Mouse (Mus musculus): ENCODE measurements at regions not wholly inside any gene's neighbourhood (a gene's known extent, or its start where the extent isn't known, plus 50 kb on each side); places are given as distances from the start of the nearest gene placed in this dataset.

DNA sequence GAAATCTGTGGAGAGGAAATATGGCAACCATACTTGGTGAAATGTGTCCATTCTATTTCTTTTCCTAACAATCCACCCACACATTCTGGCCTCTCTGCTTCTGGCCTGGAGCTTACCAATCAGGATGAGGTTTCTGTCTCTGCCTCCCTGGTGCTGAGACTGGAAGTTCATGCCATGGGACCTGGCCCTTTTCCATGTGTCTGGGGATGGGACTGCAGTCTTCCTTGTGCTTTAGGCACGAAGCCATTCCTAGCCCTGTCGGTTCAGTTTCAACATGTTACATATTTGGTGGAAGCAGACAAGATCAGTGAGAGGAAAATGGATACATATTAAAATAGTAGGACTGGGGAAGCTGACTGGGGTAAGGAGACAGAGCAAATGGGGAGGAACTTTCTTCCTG, 100.2 kb upstream of the Tcerg1l start:
- WGBS (ENCODE audit: insufficient replicate concordance): 25% methylated on average over 2 of the region's 2 CpGs
- H3K36me3 ChIP-seq (ENCODE audit: control insufficient read depth, insufficient read depth): no peaks in the 10 kb centered on the region
- H3K9ac ChIP-seq (ENCODE audit: low read depth, low read length): no peak overlapping the region
- no peaks in the 10 kb centered on the region for H3K27me3 ChIP-seq (ENCODE audit: control insufficient read depth, insufficient read depth, low read depth, low read length)
- H3K4me3 ChIP-seq (ENCODE audit: low read depth, low read length): no peak overlapping the region
- ATAC-seq (ENCODE audit: low read depth): no peak
- no peaks in the 10 kb centered on the region for H3K4me1 ChIP-seq (ENCODE audit: control insufficient read depth, low read depth, low read length)
- no peak overlapping the region for H3K4me2 ChIP-seq (ENCODE audit: low read depth, low read length)
- H3K9me3 ChIP-seq (replicated peaks; ENCODE audit: control insufficient read depth, low read length): no peaks in the 10 kb centered on the region
- no peak overlapping the region for H3K27ac ChIP-seq (ENCODE audit: low read length)

DNA sequence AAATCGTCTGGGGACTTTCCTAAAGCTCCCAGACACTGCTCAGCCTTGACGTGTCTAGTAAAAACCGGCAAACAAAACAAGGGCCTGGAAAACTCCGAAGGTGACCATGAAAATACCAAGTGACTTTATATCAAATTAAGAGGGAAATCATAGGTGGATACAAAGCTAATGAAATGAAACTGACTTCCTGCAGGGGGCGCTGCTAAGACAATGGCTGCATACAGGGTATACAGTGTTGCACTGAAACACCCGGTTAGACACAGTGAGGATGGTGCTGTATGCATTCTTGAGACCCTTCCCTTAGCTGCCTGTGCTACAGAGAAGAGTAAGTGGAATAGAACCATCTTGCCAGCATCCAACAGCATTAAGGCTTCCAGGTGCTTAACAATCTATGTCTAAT, 99.7 kb upstream of the Tcerg1l start:
- no peaks in the 10 kb centered on the region for H3K4me1 ChIP-seq (ENCODE audit: control insufficient read depth, low read depth, low read length)
- no peaks in the 10 kb centered on the region for H3K36me3 ChIP-seq (ENCODE audit: control insufficient read depth, insufficient read depth)
- H3K4me2 ChIP-seq (ENCODE audit: low read depth, low read length): no peak overlapping the region
- H3K4me3 ChIP-seq (ENCODE audit: low read depth, low read length): no peak overlapping the region
- H3K9ac ChIP-seq (ENCODE audit: low read depth, low read length): no peak overlapping the region
- no peak overlapping the region for H3K27ac ChIP-seq (ENCODE audit: low read length)
- 38% methylated on average over 6 of the region's 6 CpGs for WGBS (ENCODE audit: insufficient replicate concordance)
- no peak for ATAC-seq (ENCODE audit: low read depth)
- H3K27me3 ChIP-seq (ENCODE audit: control insufficient read depth, insufficient read depth, low read depth, low read length): no peaks in the 10 kb centered on the region
- H3K9me3 ChIP-seq (replicated peaks; ENCODE audit: control insufficient read depth, low read length): no peaks in the 10 kb centered on the region

DNA sequence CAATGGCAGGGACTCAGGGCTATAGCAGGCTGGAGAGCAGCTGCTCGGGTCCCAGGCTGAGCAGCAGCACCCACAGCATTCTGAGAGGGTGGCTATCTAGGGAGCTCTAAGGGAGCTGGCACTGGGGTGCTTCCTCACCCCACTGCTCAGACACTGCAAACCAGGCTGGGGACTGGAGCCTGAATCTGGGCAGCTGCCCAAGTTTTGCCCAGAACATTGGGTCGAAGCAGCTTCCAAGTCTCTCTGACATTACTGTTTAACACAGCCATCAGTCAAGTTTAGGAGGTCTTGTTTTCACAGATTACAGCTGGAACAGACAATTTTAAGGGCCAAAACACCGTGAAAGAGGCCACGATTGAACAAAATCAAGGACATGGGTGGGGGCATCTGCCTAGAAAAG, 96.1 kb upstream of the Tcerg1l start:
- Histone ChIP-seq H3K9me3 (replicated peaks; ENCODE audit: control insufficient read depth, low read length) (no peaks in the 10 kb centered on the region), H3K9ac (ENCODE audit: low read depth, low read length) (no peak overlapping the region), H3K4me1 (ENCODE audit: control insufficient read depth, low read depth, low read length) (no peaks in the 10 kb centered on the region), H3K36me3 (ENCODE audit: control insufficient read depth, insufficient read depth) (no peaks in the 10 kb centered on the region), H3K4me3 (ENCODE audit: low read depth, low read length) (no peak overlapping the region), H3K27ac (ENCODE audit: low read length) (no peak overlapping the region), H3K27me3 (ENCODE audit: control insufficient read depth, insufficient read depth, low read depth, low read length) (no peaks in the 10 kb centered on the region), H3K4me2 (ENCODE audit: low read depth, low read length) (no peak overlapping the region)
- WGBS (ENCODE audit: insufficient replicate concordance): 52% methylated on average over 4 of the region's 4 CpGs
- no peak for ATAC-seq (ENCODE audit: low read depth)

DNA sequence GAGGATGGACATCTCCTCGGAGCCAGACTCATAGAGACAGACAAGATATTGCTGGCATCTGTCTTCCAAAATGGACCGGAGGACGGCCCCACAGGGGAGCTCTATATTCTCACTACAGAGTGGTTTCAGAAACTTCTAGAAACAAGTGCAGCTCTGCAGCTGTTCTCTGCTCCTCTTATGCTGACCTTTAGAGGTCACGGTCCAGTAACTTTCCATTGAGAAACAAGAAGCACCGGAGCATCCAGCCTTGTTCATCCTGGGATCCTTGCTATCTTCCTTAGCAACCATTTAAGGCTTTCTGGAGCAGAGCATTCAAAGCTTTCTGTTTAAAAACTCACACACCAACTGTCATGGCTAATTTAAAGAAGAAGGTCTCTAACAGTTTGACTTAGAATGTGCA, 94.7 kb upstream of the Tcerg1l start:
- Histone ChIP-seq H3K4me3 (ENCODE audit: low read depth, low read length) (no peak overlapping the region), H3K27me3 (ENCODE audit: control insufficient read depth, insufficient read depth, low read depth, low read length) (no peaks in the 10 kb centered on the region), H3K4me2 (ENCODE audit: low read depth, low read length) (no peak overlapping the region), H3K36me3 (ENCODE audit: control insufficient read depth, insufficient read depth) (no peaks in the 10 kb centered on the region), H3K4me1 (ENCODE audit: control insufficient read depth, low read depth, low read length) (no peaks in the 10 kb centered on the region), H3K9me3 (replicated peaks; ENCODE audit: control insufficient read depth, low read length) (no peaks in the 10 kb centered on the region), H3K27ac (ENCODE audit: low read length) (no peak overlapping the region), H3K9ac (ENCODE audit: low read depth, low read length) (no peak overlapping the region)
- 62% methylated on average over 5 of the region's 5 CpGs for WGBS (ENCODE audit: insufficient replicate concordance)
- ATAC-seq (ENCODE audit: low read depth): no peak

DNA sequence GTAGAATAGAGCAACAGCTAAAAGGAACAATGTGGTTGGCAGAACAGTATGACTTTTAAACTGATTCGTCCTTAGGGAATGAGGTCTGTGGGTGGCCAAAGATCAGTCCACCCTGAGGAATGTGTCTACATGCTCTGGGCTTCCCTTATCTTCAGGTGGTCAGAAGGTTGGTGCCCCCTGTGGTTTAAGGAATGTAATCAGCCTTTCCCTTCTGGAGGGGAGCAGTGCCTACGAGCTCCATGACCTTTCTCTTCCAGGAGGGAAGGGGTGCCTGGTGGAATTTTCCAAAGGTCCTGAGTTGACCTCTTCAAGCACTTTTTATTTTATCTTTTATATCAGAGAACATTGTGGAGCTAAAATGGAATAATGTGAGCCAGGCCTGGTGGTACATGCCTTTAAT, 91.9 kb upstream of the Tcerg1l start:
- Histone ChIP-seq H3K36me3 (ENCODE audit: control insufficient read depth, insufficient read depth) (no peaks in the 10 kb centered on the region), H3K9ac (ENCODE audit: low read depth, low read length) (no peak overlapping the region), H3K27me3 (ENCODE audit: control insufficient read depth, insufficient read depth, low read depth, low read length) (no peaks in the 10 kb centered on the region), H3K4me3 (ENCODE audit: low read depth, low read length) (no peak overlapping the region), H3K4me1 (ENCODE audit: control insufficient read depth, low read depth, low read length) (no peaks in the 10 kb centered on the region), H3K27ac (ENCODE audit: low read length) (no peak overlapping the region), H3K9me3 (replicated peaks; ENCODE audit: control insufficient read depth, low read length) (no peaks in the 10 kb centered on the region), H3K4me2 (ENCODE audit: low read depth, low read length) (no peak overlapping the region)
- ATAC-seq (ENCODE audit: low read depth): no peak
- WGBS (ENCODE audit: insufficient replicate concordance): 63% methylated on average over 2 of the region's 2 CpGs

DNA sequence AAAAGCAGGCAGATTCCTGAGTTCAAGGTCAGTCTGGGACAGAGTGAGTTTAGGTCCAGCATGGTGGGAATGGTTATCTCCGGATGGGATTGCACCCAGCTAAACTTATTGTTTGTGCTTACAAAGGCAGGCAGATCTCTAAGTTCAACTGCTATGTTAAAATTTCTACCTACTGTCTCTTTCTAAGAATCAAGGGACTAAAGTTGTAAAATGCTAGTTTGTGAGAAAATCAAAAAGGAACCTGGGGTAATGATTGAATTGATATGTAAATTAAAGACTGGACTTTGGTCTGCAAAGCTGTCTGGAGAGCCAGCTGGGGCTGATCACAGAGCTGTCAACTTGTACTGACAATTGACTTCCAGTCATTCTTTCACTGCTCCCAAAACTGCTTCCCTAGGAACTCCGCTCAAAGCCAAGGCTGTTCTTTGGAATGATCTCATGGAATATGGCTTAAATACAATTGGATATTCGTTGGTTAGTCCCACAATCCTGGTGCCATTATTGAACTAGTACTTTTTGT, 90.7 kb upstream of the Tcerg1l start:
- Histone ChIP-seq H3K4me3 (ENCODE audit: low read depth, low read length) (no peak overlapping the region), H3K27me3 (ENCODE audit: control insufficient read depth, insufficient read depth, low read depth, low read length) (no peaks in the 10 kb centered on the region), H3K36me3 (ENCODE audit: control insufficient read depth, insufficient read depth) (no peaks in the 10 kb centered on the region), H3K4me2 (ENCODE audit: low read depth, low read length) (no peak overlapping the region), H3K9me3 (replicated peaks; ENCODE audit: control insufficient read depth, low read length) (no peaks in the 10 kb centered on the region), H3K27ac (ENCODE audit: low read length) (no peak overlapping the region), H3K9ac (ENCODE audit: low read depth, low read length) (no peak overlapping the region), H3K4me1 (ENCODE audit: control insufficient read depth, low read depth, low read length) (no peaks in the 10 kb centered on the region)
- WGBS (ENCODE audit: insufficient replicate concordance): 49% methylated on average over 3 of the region's 3 CpGs
- ATAC-seq (ENCODE audit: low read depth): no peak

DNA sequence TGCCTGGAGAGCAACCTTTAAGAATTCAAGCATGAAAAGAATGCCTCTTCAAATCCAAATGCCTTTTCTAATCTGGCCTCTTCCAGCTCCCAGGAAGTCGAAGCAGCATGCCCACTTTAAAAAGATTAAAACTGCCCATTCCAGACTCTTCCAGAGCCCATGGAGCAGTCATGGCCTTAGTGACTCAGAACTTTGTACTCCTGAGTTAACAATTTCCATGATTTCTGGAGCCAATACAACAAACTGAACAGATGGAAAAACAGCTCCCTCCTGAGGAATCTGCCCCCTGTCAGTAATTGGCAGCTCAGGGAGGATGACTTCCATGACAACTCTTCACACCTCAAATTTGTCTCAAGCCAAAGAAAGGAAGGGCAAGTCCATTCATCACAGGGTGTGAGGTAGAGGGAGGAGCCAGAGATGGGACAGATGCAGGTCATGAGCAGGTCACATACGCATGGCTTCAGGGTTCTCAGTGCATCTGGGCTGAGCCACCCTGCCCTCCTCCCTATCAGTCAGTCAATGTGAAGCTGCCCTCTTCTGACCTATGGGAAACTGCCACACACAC, 75.4 kb upstream of the Tcerg1l start:
- H3K27me3 ChIP-seq (ENCODE audit: control insufficient read depth, insufficient read depth, low read depth, low read length): no peaks in the 10 kb centered on the region
- H3K4me2 ChIP-seq (ENCODE audit: low read depth, low read length): no peak overlapping the region
- 51% methylated on average over 2 of the region's 2 CpGs for WGBS (ENCODE audit: insufficient replicate concordance)
- H3K4me1 ChIP-seq (ENCODE audit: control insufficient read depth, low read depth, low read length): no peaks in the 10 kb centered on the region
- no peaks in the 10 kb centered on the region for H3K36me3 ChIP-seq (ENCODE audit: control insufficient read depth, insufficient read depth)
- H3K27ac ChIP-seq (ENCODE audit: low read length): no peak overlapping the region
- H3K9me3 ChIP-seq (replicated peaks; ENCODE audit: control insufficient read depth, low read length): no peaks in the 10 kb centered on the region
- ATAC-seq (ENCODE audit: low read depth): no peak
- no peak overlapping the region for H3K9ac ChIP-seq (ENCODE audit: low read depth, low read length)
- no peak overlapping the region for H3K4me3 ChIP-seq (ENCODE audit: low read depth, low read length)

DNA sequence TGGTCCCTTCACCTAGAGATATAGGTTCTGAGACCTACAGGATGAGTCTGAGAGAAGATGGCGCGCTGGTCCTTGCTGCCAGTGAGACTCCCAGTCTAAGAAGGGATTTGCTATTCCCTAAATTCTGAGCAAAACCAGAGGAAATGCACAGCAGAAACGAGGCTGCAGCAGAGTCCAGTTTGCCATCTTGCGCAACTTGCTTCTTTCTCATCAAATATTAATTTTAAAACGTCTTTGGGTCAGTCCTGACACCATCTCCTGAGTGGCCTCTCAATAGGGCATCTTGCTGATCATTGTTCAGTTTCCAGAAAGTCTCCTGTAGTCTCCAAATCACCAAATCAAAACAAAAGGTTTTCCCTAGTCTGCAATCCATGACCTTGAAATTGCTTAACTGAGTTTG, 74.8 kb upstream of the Tcerg1l start:
- no peak overlapping the region for H3K27ac ChIP-seq (ENCODE audit: low read length)
- no peak overlapping the region for H3K9ac ChIP-seq (ENCODE audit: low read depth, low read length)
- no peak for ATAC-seq (ENCODE audit: low read depth)
- no peaks in the 10 kb centered on the region for H3K27me3 ChIP-seq (ENCODE audit: control insufficient read depth, insufficient read depth, low read depth, low read length)
- no peaks in the 10 kb centered on the region for H3K9me3 ChIP-seq (replicated peaks; ENCODE audit: control insufficient read depth, low read length)
- H3K4me1 ChIP-seq (ENCODE audit: control insufficient read depth, low read depth, low read length): no peaks in the 10 kb centered on the region
- H3K36me3 ChIP-seq (ENCODE audit: control insufficient read depth, insufficient read depth): no peaks in the 10 kb centered on the region
- 47% methylated on average over 5 of the region's 5 CpGs for WGBS (ENCODE audit: insufficient replicate concordance)
- no peak overlapping the region for H3K4me3 ChIP-seq (ENCODE audit: low read depth, low read length)
- H3K4me2 ChIP-seq (ENCODE audit: low read depth, low read length): no peak overlapping the region

DNA sequence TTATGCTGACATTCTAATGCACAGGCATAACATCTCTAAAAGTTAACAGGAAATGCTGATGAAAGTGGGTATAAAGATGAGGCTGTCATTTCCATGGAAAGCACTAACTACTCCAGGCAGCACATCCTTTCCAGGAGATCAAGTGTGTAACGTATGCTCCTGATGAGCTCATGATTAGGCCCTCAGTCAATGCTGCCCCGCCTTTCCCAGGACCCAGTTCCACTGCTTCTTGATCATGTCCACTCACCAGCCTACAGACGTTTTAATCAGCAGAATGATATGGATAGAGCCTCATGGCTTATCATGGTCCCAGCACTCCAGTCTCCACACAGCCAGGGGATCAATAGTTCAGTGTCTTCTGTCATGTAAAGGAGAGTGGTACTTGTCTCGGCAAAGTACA, 71.7 kb upstream of the Tcerg1l start:
- 49% methylated on average over 4 of the region's 4 CpGs for WGBS (ENCODE audit: insufficient replicate concordance)
- no peak overlapping the region for H3K4me2 ChIP-seq (ENCODE audit: low read depth, low read length)

More for the DNA sequence above, 71.7 kb upstream of the Tcerg1l start:
- Histone ChIP-seq H3K27ac (ENCODE audit: low read length) (no peak overlapping the region), H3K9me3 (replicated peaks; ENCODE audit: control insufficient read depth, low read length) (no peaks in the 10 kb centered on the region), H3K9ac (ENCODE audit: low read depth, low read length) (no peak overlapping the region), H3K27me3 (ENCODE audit: control insufficient read depth, insufficient read depth, low read depth, low read length) (no peaks in the 10 kb centered on the region), H3K4me3 (ENCODE audit: low read depth, low read length) (no peak overlapping the region), H3K4me1 (ENCODE audit: control insufficient read depth, low read depth, low read length) (no peaks in the 10 kb centered on the region), H3K36me3 (ENCODE audit: control insufficient read depth, insufficient read depth) (no peaks in the 10 kb centered on the region)
- ATAC-seq (ENCODE audit: low read depth): no peak
